ENCODE assay signal across 21 mouse cellular contexts in genomic region chr6:142846855-142847254, GRCm38 (mm10). TPM values are rescaled to one million over a fixed set of nuclear protein-coding genes. Genes with fewer than 3 reads are reported as not detected.
"Had no signal": no experiment of that assay in that cellular context is flagged by ENCODE, and none has a peak within 500 bp of the region (broad histone marks: within the 10 kb centered on the region; RNA-seq: fewer than 3 reads in every experiment).

No protein-coding gene starts in this region.

- H3K4me1 ChIP-seq: limb, embryonic 10.5 days; limb, embryonic 13.5 days; liver, embryonic 13.5 days; stomach, embryonic 15.5 days had no signal

- H3K4me2 ChIP-seq: limb, embryonic 13.5 days; liver, embryonic 13.5 days; lung, embryonic 14.5 days; midbrain, embryonic 13.5 days; stomach, embryonic 15.5 days had no signal

- H3K4me3 ChIP-seq: limb, embryonic 10.5 days; limb, embryonic 13.5 days; liver, embryonic 13.5 days; midbrain, embryonic 13.5 days; stomach, embryonic 15.5 days had no signal

- H3K9ac ChIP-seq: limb, embryonic 13.5 days; liver, embryonic 13.5 days; lung, embryonic 14.5 days; midbrain, embryonic 13.5 days; stomach, embryonic 15.5 days had no signal

- H3K27me3 ChIP-seq: limb, embryonic 13.5 days; liver, embryonic 13.5 days; midbrain, embryonic 13.5 days; stomach, embryonic 15.5 days had no signal

- H3K9me3 ChIP-seq: limb, embryonic 10.5 days; limb, embryonic 13.5 days; liver, embryonic 13.5 days; midbrain, embryonic 13.5 days; stomach, embryonic 15.5 days had no signal

- ATAC-seq: lung, postnatal 0 days; midbrain, embryonic 13.5 days had no signal

- H3K27ac ChIP-seq: limb, embryonic 10.5 days; limb, embryonic 13.5 days; liver, embryonic 13.5 days; macrophage; midbrain, embryonic 13.5 days; stomach, embryonic 15.5 days had no signal

- DNase-seq: kidney, adult 18-20 months; kidney, adult 9 months; kidney, postnatal 14 days; kidney, postnatal 4 days; layer of hippocampus, adult 9-11 months; liver; liver, embryonic 13.5 days; lung, embryonic 14.5 days; right cerebral cortex, postnatal 25 days; spleen, adult 18-20 months; thymus, postnatal 25 days had no signal

- H3K36me3 ChIP-seq: limb, embryonic 10.5 days; limb, embryonic 13.5 days; liver, embryonic 13.5 days; stomach, embryonic 15.5 days had no signal

RNA-seq across cellular contexts. Expression of gene Sult6b2, which starts 42.6 kb away (rescaled TPM):
- total RNA-seq: left cerebral cortex, adult 18-20 months; megakaryocyte, adult 5-6 weeks; midbrain, postnatal 0 days had no signal
- polyA plus RNA-seq: kidney, embryonic 16.5 days; limb, embryonic 10.5 days; limb, embryonic 13.5 days; liver, embryonic 13.5 days; lung, embryonic 14.5 days; lung, postnatal 0 days; macrophage had no signal
